Mouse (Mus musculus): ENCODE measurements around the gene Morc1.

DNA sequence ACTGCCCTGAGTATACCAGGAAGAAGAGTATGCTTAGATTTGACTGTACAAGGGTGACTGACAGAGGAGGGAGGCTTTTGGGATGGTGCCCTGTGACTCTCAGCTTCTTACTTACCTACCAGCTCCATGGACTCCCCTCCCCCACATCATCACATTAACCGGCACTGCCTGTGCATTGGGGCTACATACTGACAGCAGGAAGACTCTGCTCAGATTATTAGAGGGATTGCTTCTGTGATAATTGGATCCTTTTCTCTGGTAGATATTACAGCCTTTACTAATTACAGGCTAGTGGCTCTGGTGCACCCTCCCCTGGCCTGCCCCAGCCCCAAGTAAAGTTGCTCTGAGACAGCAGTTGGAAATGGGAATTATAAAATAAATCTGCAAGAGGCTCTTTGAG, 1.6 kb upstream of the Morc1 start:
- no peak for TF ChIP-seq CTCF (IDR thresholded peaks at IDR 0.05; ENCODE audit: extremely low read depth, insufficient read length, insufficient replicate concordance, low read depth, low read length)
- no peak for TF ChIP-seq POLR2A (IDR thresholded peaks at IDR 0.05; ENCODE audit: low read depth, low read length)

Data from small intestine, adult 2 months (tissue).